Mouse (Mus musculus): ENCODE data around the gene Nsun2.

DNA sequence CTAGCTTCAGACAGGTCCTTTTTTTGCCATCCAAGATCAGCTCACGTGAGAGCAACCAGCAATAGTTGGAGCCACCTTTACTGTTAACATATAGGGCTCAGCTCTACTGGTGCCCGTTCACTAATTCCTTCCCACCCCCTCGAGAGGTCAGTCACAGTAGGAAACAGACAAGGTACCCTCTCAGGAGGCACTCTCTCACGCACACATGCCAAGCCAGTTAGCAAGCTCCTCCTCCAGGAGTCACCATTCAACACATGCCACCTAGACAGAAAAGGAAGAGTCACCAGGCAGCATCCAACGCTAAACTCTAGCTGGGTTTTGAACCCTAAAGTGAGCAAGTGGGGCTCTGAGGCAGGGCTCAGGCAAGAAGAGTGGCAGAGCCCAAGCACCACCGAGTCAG is 2.1 kb upstream of the Nsun2 start:
- TF ChIP-seq CTCF (IDR thresholded peaks at IDR 0.05; ENCODE audit: low read depth) (no peak), EP300 (IDR thresholded peaks at IDR 0.05; ENCODE audit: low read depth) (no peak)
